Mouse (Mus musculus) frontal cortex, adult (tissue): ENCODE data around the gene Nsf.
A peak's percentile ranks its signal among the peaks of the same experiment; 100 is the strongest.
"Not testable (repeated sequence)": the region's sequence is repeated elsewhere in the genome, so short reads cannot be mapped to it uniquely, and the experiment has no call there.

ENCODE experiments used
- ATAC-seq: cut with Nextera tagmentation; 2 replicates; pipeline ENCODE4 v1.9.2; 2017; ENCODE audit warnings: mild to moderate bottlenecking, moderate library complexity, mixed read lengths; ENCODE audit not compliant: low TSS enrichment

Gene Nsf

GRCm38 (mm10) chr11:103953896-103954292 is at the start of gene Nsf:
Nsf (minus strand) TSS chr11:103954056.
- ATAC-seq: peak; percentile 68

- ATAC-seq: peak; percentile 76
Observed at GRCm38 (mm10) chr11:104003397-104003796, 49.5 kb upstream of the Nsf start.

- ATAC-seq: no peak
Observed at GRCm38 (mm10) chr11:104002191-104002590, 48.3 kb upstream of the Nsf start.

- ATAC-seq: no peak
Observed at GRCm38 (mm10) chr11:104001395-104001955, 47.6 kb upstream of the Nsf start.

GRCm38 (mm10) chr11:104000667-104001394 is 47.0 kb upstream of the Nsf start:
- ATAC-seq: no peak

GRCm38 (mm10) chr11:103998737-103999136 is 44.9 kb upstream of the Nsf start:
- no peak for ATAC-seq

- peak; percentile 89 for ATAC-seq
Observed at GRCm38 (mm10) chr11:103997385-103997784, 43.5 kb upstream of the Nsf start.

DNA sequence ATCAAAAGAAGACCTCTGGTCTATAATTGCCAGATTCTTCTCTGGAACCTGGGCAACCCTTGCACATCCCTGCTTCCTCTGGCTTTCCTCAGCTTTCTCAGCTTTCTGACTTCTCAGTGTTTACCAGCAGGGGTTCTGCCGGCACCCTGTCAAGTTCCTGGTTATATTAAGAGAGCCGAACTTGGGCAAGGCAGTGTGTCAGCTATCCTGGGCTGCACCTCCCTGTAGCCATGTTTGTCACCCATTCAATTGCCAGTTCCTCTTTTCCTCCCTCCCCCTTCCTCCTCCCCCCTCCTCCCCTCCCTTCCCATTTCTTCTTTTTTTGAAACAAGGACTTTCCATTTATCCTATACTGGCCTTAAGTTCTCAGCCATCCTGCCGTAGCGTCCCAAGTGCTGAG is 38.8 kb upstream of the Nsf start:
- no peak for ATAC-seq

- not testable (repeated sequence) for ATAC-seq
Observed at GRCm38 (mm10) chr11:103990049-103990557, 36.2 kb upstream of the Nsf start.

- ATAC-seq: peak; percentile 81
Observed at GRCm38 (mm10) chr11:103987423-103987822, 33.6 kb upstream of the Nsf start.

DNA sequence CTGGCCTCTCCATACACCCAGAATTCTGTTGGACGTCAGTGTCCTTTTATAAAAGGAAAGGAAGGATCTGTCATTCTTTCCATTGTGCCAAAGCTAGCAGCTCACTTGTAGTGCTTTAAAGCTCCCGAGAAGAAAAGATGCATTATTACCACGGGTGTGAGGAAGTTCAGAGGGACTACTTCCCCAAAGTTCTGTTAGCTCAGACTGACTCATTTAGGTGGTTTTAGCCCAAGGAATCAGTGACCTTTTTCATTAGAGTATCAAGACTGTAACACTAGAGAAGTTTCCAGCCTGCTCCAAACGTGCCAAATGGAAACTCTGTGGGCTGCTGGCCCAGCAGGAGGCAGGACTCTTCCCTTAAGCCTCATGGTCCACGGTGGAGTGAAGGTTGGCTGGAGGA is 30.2 kb upstream of the Nsf start:
- no peak for ATAC-seq

DNA sequence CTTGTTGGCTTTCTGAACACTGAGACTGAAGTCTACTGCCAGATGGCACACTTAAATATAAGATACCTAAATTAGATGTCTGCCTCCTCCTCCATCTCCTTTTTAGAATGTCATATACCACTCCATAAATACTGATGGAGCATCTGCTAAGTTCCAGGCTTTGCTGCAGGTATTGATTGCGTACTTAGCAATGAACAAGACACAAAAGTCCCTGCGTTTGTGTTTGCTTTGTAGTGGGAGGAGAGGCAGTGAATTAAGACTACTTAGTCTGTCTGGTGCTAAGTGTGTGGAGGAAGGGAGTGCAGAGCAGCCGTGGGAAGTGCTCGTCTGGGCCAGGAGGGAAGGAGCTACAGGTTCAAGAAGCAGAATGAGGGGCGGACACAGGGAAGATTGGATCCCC is 28.0 kb upstream of the Nsf start:
- peak; percentile 77 for ATAC-seq

GRCm38 (mm10) chr11:103979381-103979780 is 25.5 kb upstream of the Nsf start:
- ATAC-seq: no peak

DNA sequence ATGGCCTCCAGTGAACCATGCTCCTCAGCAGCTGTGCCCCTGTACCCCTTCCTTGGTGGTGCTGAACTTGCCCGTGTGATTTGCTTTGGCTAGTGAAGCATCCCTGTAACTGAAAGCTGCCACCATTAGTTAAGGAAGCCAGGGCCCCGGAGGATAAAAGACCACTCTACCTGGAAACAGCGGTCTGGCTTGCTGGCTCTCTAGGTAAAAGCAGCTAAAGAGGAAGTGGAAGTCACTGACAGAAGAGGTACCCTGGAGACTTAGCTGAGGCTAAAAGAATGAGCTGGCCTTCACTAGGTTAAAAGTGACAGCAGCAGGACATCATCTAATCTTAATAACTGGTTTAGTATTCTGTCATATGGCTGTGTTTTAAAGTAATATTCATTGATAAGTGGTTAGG is 17.0 kb upstream of the Nsf start:
- no peak for ATAC-seq

GRCm38 (mm10) chr11:103969278-103969677 is 15.4 kb upstream of the Nsf start:
- no peak for ATAC-seq

DNA sequence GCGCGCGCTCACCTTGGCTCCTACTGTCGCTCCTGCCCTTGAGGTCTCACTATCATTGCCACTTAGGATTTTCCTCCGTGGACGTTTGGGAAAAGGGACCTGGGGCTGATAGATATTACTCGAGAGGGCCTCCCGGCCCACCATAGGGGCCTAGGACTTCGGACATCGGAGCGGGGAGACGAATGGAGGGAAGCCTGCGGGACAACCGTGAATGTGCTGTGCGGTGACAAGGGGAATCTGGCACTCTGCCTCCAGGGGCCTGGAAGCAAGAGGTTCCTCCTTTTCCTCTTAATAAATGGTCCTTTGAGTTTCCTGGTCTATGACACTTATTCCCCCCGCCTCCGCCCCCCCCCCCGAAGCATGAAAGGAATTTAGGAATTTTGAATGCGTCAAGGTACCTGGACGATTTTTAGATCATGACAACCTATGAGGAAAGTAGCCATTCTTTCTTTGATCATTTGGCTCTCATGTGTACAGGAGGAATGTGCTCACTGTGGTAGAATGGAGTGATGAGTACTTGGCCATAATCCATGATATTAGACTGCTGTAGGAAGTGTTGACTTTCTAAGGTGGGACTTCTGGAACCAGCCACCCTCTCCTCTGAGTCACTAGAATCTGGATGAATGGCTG is 13.4 kb upstream of the Nsf start:
- ATAC-seq: no peak

DNA sequence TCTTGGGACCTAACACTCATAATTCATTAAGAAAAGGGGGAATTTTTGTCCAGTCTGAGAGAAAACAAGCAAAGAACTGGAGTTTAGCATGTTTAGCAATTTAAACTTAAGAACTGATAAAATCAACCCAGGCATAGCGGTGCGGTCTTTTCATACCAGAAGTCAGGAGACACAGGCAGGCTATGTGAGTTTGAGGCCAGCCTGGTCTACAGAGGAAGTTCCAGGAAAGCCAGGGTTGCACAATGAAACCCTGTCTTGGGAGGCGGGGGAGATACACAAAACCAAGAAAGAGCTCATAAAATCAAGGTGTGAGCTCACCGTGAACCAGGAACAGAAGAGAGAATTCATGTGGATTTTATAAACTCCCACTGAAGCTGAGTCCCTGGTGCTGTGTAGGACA is 3.0 kb upstream of the Nsf start:
- ATAC-seq: no peak

- ATAC-seq: peak; percentile 58
Observed at GRCm38 (mm10) chr11:103953032-103953895, 592 bp downstream of the Nsf start.

DNA sequence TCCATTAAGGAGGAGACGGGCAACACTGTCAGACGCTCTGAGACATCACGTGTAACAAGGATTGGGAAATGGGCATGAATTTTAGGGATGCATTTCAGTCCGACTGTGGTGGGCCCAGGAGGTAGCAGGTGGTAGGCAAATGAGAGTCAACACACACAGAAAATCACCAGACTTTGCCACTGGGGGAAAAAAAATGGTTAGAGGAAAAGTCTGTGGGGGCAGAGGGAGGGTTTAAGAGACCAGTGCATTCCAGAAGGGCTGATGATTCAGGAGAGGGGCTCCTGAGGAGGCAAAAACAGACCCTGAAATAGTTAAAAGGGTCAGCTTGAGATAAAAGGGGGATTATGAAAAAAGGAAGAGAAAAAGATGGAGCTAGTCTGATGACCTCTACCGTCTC is 1.2 kb downstream of the Nsf start:
- ATAC-seq: peak; percentile 18; the same call in 1 of the 2 replicates

DNA sequence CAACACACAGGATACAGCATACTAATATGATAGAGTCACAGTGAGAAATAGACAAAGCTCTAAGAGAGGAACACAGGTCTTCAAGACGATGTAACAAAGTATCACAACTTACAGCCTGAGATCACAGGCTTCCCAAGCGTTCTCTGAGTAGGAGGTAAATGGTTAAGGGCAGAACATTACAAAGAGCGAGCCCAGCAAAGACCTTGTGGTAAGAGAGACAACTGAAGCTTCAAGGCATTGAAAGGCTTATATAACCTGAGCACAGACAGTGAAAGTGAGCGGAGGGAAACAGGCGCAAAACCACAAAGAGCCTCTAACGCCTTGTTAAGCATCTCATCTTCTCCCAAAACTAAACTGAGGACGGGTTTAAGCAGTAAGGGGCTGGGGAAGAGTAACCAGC is 2.8 kb downstream of the Nsf start:
- ATAC-seq: 0 out of 2 replicates have a peak, but pooled peaks have one; percentile 33

- ATAC-seq: no peak
Observed at GRCm38 (mm10) chr11:103948952-103949351, 4.9 kb downstream of the Nsf start.

DNA sequence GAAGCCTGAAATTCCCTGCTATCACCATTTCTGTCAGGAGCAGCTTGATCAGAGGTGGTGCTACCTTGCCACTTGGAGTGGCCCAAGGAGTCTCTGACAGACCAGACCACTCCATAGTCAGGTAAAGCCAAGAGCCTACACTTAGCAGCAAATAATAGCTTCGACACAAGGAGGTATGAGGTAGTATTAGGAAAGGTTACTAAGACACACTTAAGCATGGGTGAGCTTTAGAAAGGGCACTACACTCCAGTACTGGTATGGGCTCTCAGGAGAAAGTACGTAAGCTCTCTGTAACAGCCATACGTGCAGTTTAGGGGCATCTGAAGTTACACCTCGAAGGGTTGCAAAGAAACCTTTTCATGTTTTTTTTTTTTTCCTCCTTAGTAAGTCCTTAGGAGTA is 11.1 kb downstream of the Nsf start:
- no peak for ATAC-seq
